11 mouse cellular contexts compared by ENCODE assay signal in the genomic region with DNA sequence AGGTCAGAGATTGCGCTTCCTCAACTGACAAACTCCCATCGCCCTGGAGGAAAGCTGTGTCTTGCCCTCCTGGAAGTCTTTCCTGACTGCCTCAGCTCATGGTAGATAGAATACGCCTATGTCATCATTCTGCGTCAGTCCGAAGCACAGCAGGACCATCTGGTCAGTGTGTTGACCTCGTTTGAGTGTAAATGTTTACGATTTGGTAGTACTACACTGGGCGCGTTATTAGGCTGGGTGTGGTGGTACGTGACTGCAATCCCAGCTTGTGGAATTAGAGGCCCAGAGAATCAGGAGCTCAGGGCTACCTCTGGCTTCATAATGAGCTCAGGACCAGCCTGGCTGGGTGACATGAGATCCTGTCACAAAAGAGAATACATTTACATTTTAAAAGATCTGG.
DNase-seq lines count a peak whose midpoint lies in the region; ATAC-seq lines count a peak whose summit lies in the region.
"Had no signal": no experiment of that assay in that cellular context is flagged by ENCODE, and none has a peak within 500 bp of the region (broad histone marks: within the 10 kb centered on the region; RNA-seq: fewer than 3 reads in every experiment).

No protein-coding gene starts in this region.

- no peak overlapping the region for H3K27ac ChIP-seq in hindbrain, embryonic 15.5 days (replicated peaks)
- H3K27ac ChIP-seq in hindbrain, embryonic 13.5 days, result no peak overlapping the region
- H3K27ac ChIP-seq in midbrain, embryonic 15.5 days, result no peak overlapping the region
- H3K27ac ChIP-seq: heart, embryonic 15.5 days; liver, embryonic 15.5 days had no signal

- ATAC-seq in hindbrain, embryonic 15.5 days (ENCODE audit: low FRiP score, low read depth), result 0 out of 2 replicates have a peak, but pooled peaks have one; percentile 38
- no peak for ATAC-seq in hindbrain, embryonic 13.5 days (ENCODE audit: low FRiP score)
- peak; percentile 54 for ATAC-seq in midbrain, embryonic 15.5 days (replicated peaks)

- H3K4me3 ChIP-seq in hindbrain, embryonic 15.5 days, result no peak overlapping the region
- no peak overlapping the region for H3K4me3 ChIP-seq in hindbrain, embryonic 13.5 days
- H3K4me3 ChIP-seq in midbrain, embryonic 15.5 days, result no peak overlapping the region
- H3K4me3 ChIP-seq: heart, embryonic 15.5 days; liver, embryonic 15.5 days had no signal

- no peak overlapping the region for H3K4me2 ChIP-seq in hindbrain, embryonic 15.5 days
- H3K4me2 ChIP-seq in hindbrain, embryonic 13.5 days, result no peak overlapping the region
- H3K4me2 ChIP-seq in midbrain, embryonic 15.5 days, result no peak overlapping the region
- H3K4me2 ChIP-seq: heart, embryonic 15.5 days; liver, embryonic 15.5 days had no signal

- H3K9ac ChIP-seq in hindbrain, embryonic 15.5 days, result no peak overlapping the region
- no peak overlapping the region for H3K9ac ChIP-seq in hindbrain, embryonic 13.5 days
- no peak overlapping the region for H3K9ac ChIP-seq in midbrain, embryonic 15.5 days
- H3K9ac ChIP-seq: heart, embryonic 15.5 days; liver, embryonic 15.5 days had no signal

- no peaks in the 10 kb centered on the region for H3K27me3 ChIP-seq in hindbrain, embryonic 15.5 days
- H3K27me3 ChIP-seq in hindbrain, embryonic 13.5 days, result no peaks in the 10 kb centered on the region
- no peaks in the 10 kb centered on the region for H3K27me3 ChIP-seq in midbrain, embryonic 15.5 days (replicated peaks)
- H3K27me3 ChIP-seq: heart, embryonic 15.5 days; liver, embryonic 15.5 days had no signal

- 47% methylated on average over 10 of the region's 10 CpGs for WGBS in hindbrain, embryonic 15.5 days
- WGBS in hindbrain, embryonic 13.5 days, result 54% methylated on average over 10 of the region's 10 CpGs
- 32% methylated on average over 10 of the region's 10 CpGs for WGBS in midbrain, embryonic 15.5 days

- no peaks in the 10 kb centered on the region for H3K9me3 ChIP-seq in hindbrain, embryonic 15.5 days
- no peaks in the 10 kb centered on the region for H3K9me3 ChIP-seq in hindbrain, embryonic 13.5 days
- H3K9me3 ChIP-seq in midbrain, embryonic 15.5 days, result no peaks in the 10 kb centered on the region
- H3K9me3 ChIP-seq: heart, embryonic 15.5 days had no signal

- H3K36me3 ChIP-seq in hindbrain, embryonic 15.5 days, result no peaks in the 10 kb centered on the region
- no peaks in the 10 kb centered on the region for H3K36me3 ChIP-seq in hindbrain, embryonic 13.5 days
- H3K36me3 ChIP-seq in midbrain, embryonic 15.5 days (replicated peaks), result no peaks in the 10 kb centered on the region
- H3K36me3 ChIP-seq: heart, embryonic 15.5 days; liver, embryonic 15.5 days had no signal

- peak; percentile 26 for DNase-seq in cerebellum, adult 11-12 months
- peak; percentile 30 for DNase-seq in embryo, embryonic 11 days
- DNase-seq in lung, postnatal 25 days (ENCODE audit: low spot score), result no peak
- no peak for DNase-seq in ovary, postnatal 14 days (ENCODE audit: low spot score)
- no peak for DNase-seq in ovary, adult 18-20 months (ENCODE audit: low spot score)
- DNase-seq: gastrocnemius, postnatal 10 days had no signal

- H3K4me1 ChIP-seq in hindbrain, embryonic 15.5 days (replicated peaks), result peaks cover 11% of the 10 kb centered on the region
- H3K4me1 ChIP-seq in hindbrain, embryonic 13.5 days (replicated peaks), result peaks cover 23% of the 10 kb centered on the region
- H3K4me1 ChIP-seq in midbrain, embryonic 15.5 days, result peaks cover 15% of the 10 kb centered on the region
- H3K4me1 ChIP-seq: heart, embryonic 15.5 days; liver, embryonic 15.5 days had no signal

Comparison
In these comparisons a context has a peak if more than half of its experiments do, and no peak if none do; other contexts are left out.
1. DNase-seq: peak in cerebellum, adult 11-12 months (single experiment) and embryo, embryonic 11 days (single experiment); none in lung, postnatal 25 days (single experiment), ovary, postnatal 14 days (single experiment) and ovary, adult 18-20 months (single experiment).